Mouse (Mus musculus) liver, postnatal 0 days (tissue): Measurements from ENCODE around the gene Slc9a5.

Experiments used
- CTCF ChIP-seq: sonication (generic); IDR thresholded peaks from 2 replicates; pipeline ENCODE4 v1.5.1; 2016; ENCODE audit warnings: antibody characterized with exemption, low read depth
- EP300 ChIP-seq: IDR thresholded peaks from 2 replicates; pipeline ENCODE4 v1.6.1; 2016; ENCODE audit warnings: antibody characterized with exemption, low read depth, mild to moderate bottlenecking

DNA sequence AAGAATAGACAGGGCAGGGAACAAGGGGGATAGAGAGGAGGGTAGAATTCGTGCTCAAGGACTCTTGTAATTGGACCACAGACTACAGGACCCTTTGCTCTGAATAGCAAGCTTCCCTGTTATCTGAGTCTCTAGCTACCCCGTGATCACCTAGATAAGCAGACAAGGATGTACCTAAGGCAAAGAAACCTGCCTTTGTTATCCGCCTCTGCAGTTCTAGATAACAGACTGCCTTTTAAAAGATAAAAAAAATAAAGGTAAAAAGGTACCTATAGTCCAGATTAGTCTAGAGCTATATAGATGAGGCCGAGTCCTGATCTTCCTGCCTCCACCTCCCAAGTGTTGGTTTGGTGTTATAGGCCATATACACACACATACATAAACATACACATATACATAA is 5.9 kb upstream of the Slc9a5 start:
- no peak for TF ChIP-seq CTCF
- TF ChIP-seq EP300, result no peak
